Mouse (Mus musculus): ENCODE data around the gene Neil3. TPM values are rescaled to one million over a fixed set of nuclear protein-coding genes. Genes with fewer than 3 reads are reported as not detected.
"Not testable (repeated sequence)": the region's sequence is repeated elsewhere in the genome, so short reads cannot be mapped to it uniquely, and the experiment has no call there.

Neil3 gene
- polyA plus RNA-seq, 1 experiment from 2014 or later, result 41.4 TPM

DNA sequence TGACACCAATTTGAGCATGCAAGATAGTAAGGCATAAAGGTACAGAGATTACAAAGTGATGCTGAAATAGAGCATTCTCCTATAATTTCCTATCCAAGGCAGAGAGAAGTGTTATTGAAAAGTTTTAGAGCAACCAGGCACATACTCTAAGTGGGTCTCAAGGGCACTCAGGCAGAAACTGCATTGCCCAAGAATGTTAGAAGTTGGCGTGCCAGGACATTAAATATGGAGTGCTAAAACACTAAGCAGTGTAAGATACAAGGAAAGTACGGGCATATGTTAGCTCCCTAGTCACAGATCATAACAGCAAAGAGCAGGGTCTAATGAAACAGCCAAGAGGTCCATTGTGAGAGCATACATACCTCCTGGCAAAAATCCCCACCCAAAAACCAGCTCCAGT lies 65.3 kb downstream of the Neil3 start:
- Histone ChIP-seq H3K4me2 (ENCODE audit: low read depth, low read length) (no peak overlapping the region), H3K9ac (ENCODE audit: low read length) (no peak overlapping the region), H3K36me3 (ENCODE audit: control insufficient read depth, insufficient read depth, low read length) (no peaks in the 10 kb centered on the region), H3K27ac (ENCODE audit: low read length) (no peak overlapping the region), H3K27me3 (ENCODE audit: control insufficient read depth, insufficient read depth, low read depth, low read length) (no peaks in the 10 kb centered on the region), H3K9me3 (ENCODE audit: control insufficient read depth, low read length) (no peaks in the 10 kb centered on the region), H3K4me1 (replicated peaks; ENCODE audit: control insufficient read depth, insufficient read depth, low read length) (no peaks in the 10 kb centered on the region), H3K4me3 (ENCODE audit: low read length) (no peak overlapping the region)
- peak; percentile 67 for ATAC-seq (ENCODE audit: low read depth)
- 39% methylated on average over 2 of the region's 2 CpGs for WGBS

DNA sequence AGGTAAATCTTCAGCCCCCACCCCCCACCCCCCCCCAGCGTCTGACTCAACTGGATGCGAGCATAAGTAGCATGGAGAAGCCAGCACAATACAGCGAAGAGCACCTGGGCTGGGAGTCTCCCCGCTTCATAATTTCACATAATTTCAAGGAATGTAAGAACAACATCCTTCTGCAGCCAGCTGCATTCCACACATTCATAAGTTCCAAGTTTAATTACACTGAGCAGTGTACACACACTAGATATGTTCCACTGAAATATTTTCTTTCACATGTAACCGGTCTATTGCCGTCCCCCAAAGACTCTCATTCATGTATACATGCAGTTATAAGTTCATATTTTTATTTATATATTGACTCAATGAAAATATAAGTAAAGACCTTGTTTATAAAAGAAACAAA lies 72.6 kb downstream of the Neil3 start:
- Histone ChIP-seq H3K27me3 (ENCODE audit: control insufficient read depth, insufficient read depth, low read depth, low read length) (no peaks in the 10 kb centered on the region), H3K4me3 (ENCODE audit: low read length) (no peak overlapping the region), H3K4me2 (ENCODE audit: low read depth, low read length) (no peak overlapping the region), H3K27ac (ENCODE audit: low read length) (no peak overlapping the region), H3K9ac (ENCODE audit: low read length) (no peak overlapping the region), H3K9me3 (ENCODE audit: control insufficient read depth, low read length) (no peaks in the 10 kb centered on the region), H3K36me3 (ENCODE audit: control insufficient read depth, insufficient read depth, low read length) (no peaks in the 10 kb centered on the region), H3K4me1 (replicated peaks; ENCODE audit: control insufficient read depth, insufficient read depth, low read length) (no peaks in the 10 kb centered on the region)
- ATAC-seq (ENCODE audit: low read depth), result peak; percentile 61
- 58% methylated on average over 6 of the region's 6 CpGs for WGBS

DNA sequence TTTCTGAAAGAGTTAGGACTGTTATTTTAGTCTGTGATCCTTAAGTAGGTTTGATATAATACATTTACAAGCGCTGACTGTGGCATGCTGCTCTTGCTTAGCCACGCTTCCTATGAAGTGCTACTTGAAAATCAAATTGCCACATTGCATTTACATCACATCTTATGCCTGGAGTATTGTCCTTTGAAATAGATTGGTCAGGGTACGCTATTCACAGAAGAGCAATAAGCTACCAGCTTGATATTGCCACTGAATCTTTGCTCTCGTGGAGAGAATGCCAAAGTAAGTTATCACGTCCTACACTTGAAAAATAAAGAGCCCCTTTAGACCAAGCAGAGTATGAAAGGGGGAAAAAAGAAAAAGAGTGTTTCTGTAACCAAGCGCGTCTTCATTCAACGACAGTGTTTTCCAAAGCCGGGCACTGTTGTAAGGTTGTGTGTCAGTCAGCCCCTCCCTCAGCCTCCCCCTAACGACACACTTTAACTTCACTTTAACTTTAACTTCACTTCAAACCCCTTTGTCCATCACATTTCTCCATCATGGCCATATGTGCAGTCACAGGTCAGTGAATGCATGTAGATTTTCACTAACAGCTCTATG lies 76.3 kb downstream of the Neil3 start:
- no peak overlapping the region for H3K4me3 ChIP-seq (ENCODE audit: low read length)
- ATAC-seq (ENCODE audit: low read depth), result no peak
- H3K27me3 ChIP-seq (ENCODE audit: control insufficient read depth, insufficient read depth, low read depth, low read length), result no peaks in the 10 kb centered on the region
- H3K9me3 ChIP-seq (ENCODE audit: control insufficient read depth, low read length), result no peaks in the 10 kb centered on the region
- no peak overlapping the region for H3K27ac ChIP-seq (ENCODE audit: low read length)
- no peak overlapping the region for H3K4me2 ChIP-seq (ENCODE audit: low read depth, low read length)
- no peak overlapping the region for H3K9ac ChIP-seq (ENCODE audit: low read length)
- H3K36me3 ChIP-seq (ENCODE audit: control insufficient read depth, insufficient read depth, low read length), result no peaks in the 10 kb centered on the region
- H3K4me1 ChIP-seq (replicated peaks; ENCODE audit: control insufficient read depth, insufficient read depth, low read length), result no peaks in the 10 kb centered on the region
- WGBS, result 76% methylated on average over 10 of the region's 10 CpGs

DNA sequence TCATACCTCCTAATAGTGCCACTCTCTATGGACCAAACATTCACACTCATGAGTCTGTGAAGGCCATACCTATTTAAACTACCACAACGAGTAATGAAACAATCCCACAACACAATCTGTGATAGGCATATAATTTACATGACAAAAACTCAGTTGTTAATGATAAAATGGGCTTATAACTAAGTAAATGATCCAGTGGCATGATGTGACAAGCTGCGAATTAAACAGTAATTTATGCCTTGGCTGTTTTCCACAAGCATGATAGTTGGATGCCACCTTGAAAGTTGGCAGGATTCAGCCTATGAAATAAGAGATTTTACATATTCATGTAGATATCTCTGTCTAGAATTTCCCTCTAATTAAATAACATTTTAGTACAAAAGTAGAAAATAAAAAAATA lies 99.3 kb downstream of the Neil3 start:
- H3K27me3 ChIP-seq (ENCODE audit: control insufficient read depth, insufficient read depth, low read depth, low read length), result no peaks in the 10 kb centered on the region
- H3K9ac ChIP-seq (ENCODE audit: low read length), result no peak overlapping the region

DNA sequence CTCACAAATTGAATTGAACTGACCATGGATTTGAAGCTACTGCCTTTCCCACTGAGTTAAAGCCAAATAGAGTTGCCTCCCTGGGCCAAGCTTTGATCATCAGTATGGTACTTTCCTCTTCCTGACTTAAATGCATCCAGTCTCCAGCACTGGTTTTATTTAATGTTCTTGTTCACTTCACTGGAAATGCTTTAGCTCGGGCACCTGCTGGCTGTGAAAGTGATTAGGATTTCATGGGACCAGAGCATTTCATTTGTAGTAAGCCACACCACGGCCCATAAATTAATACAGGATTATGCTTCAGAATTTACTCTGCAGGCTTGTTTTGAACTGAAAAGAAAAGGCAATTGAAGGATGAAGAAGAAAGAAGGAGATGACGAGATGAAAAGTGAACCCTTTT lies 100.8 kb downstream of the Neil3 start:
- not testable (repeated sequence) for H3K4me1 ChIP-seq (replicated peaks; ENCODE audit: control insufficient read depth, insufficient read depth, low read length); H3K9ac ChIP-seq (ENCODE audit: low read length); ATAC-seq (ENCODE audit: low read depth); H3K9me3 ChIP-seq (ENCODE audit: control insufficient read depth, low read length); H3K4me2 ChIP-seq (ENCODE audit: low read depth, low read length); H3K27me3 ChIP-seq (ENCODE audit: control insufficient read depth, insufficient read depth, low read depth, low read length); H3K4me3 ChIP-seq (ENCODE audit: low read length); H3K36me3 ChIP-seq (ENCODE audit: control insufficient read depth, insufficient read depth, low read length); H3K27ac ChIP-seq (ENCODE audit: low read length)
- WGBS, result 79% methylated on average over 3 of the region's 3 CpGs

More for the DNA sequence above, 99.3 kb downstream of the Neil3 start:
- WGBS, result 85% methylated on average over 2 of the region's 2 CpGs
- Histone ChIP-seq H3K4me1 (replicated peaks; ENCODE audit: control insufficient read depth, insufficient read depth, low read length) (no peaks in the 10 kb centered on the region), H3K36me3 (ENCODE audit: control insufficient read depth, insufficient read depth, low read length) (no peaks in the 10 kb centered on the region), H3K27ac (ENCODE audit: low read length) (no peak overlapping the region), H3K4me3 (ENCODE audit: low read length) (no peak overlapping the region), H3K4me2 (ENCODE audit: low read depth, low read length) (no peak overlapping the region), H3K9me3 (ENCODE audit: control insufficient read depth, low read length) (no peaks in the 10 kb centered on the region)
- ATAC-seq (ENCODE audit: low read depth), result no peak

Other genes starting within 250 kb of the Neil3 start
- 36.1 and 42.0 TPM in 2 replicates for gene Aga, start 127.3 kb downstream of the Neil3 start, polyA plus RNA-seq (2015; fragmentation: Nextera tagmentation; extraction: Ambion mirVana)